Mouse (Mus musculus): ENCODE results near the gene Tmem235. TPM values are rescaled to one million over a fixed set of nuclear protein-coding genes. Genes with fewer than 3 reads are reported as not detected.

Gene Tmem235
- total RNA-seq, 2 experiments from 2014 or later, result 0.19 TPM; not detected in 1

DNA sequence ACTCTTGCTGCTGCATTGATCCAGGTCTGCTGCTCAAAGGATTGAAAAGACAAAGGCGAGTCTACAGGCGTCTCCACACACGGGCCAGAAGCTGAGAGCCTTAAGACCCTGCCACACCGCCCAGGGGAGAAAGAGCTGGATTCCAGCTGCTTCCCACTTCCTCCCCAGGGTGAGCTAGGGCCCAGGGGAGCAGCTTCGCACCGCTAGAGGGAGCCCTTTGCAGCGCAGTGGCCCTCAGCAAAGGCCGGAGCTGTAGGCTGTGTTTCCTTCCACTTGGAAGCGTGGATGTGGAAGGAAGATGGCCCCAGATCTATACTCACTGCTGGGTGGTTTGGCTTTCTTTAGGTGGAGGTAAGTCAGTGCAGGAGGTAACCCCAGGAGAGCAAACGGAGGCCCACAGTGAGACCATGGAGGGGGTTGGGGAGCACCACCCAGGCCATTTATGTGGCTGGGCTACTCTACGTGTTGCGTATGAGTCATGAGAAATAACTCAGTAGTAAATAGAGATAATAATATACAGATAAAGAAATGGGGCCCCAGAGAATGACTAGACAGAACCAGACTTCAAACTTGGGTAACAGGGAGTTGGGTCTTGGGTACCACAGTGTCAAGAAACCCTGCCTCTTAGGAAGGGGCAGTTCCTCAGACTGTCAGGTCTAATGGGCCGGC lies 52.3 kb downstream of the Tmem235 start:
- intact Hi-C loops (cut with DNase I), result loop anchor here (1.0 to 2.0 kb wide), 2 partner anchors 57 to 108 kb away; partner anchors contain the start of gene Socs3
- Histone ChIP-seq H3K4me3 (no peak overlapping the region), H3K27ac (no peak overlapping the region)
- TF ChIP-seq CTCF (IDR thresholded peaks at IDR 0.05), result peak; percentile 95
- peak; percentile 66 to 80 for DNase-seq (ENCODE audit: extremely low spot score in 1 of 2, low spot score in 2 of 2)

- no peak overlapping the region for H3K27ac ChIP-seq
- DNase-seq (ENCODE audit: extremely low spot score in 1 of 2, low spot score in 2 of 2), result no peak
- H3K4me3 ChIP-seq, result no peak overlapping the region
- no peak for TF ChIP-seq CTCF (IDR thresholded peaks at IDR 0.05)
- intact Hi-C loops (cut with DNase I), result no loop called here
Observed at GRCm38 (mm10) chr11:117914531-117914930, 54.0 kb downstream of the Tmem235 start.

Other genes starting within 250 kb of the Tmem235 start
- 10 to 100 TPM; 58.5 to 62.9 TPM for gene Tnrc6c, start 206.5 kb upstream of the Tmem235 start, total RNA-seq (2021)
- 1 to 10 TPM in 1 of 2 experiments, under 1 TPM in 1; 0.88 to 1.3 TPM for gene Tmc8, start 78.7 kb upstream of the Tmem235 start, total RNA-seq (2021)
- gene Tmc6, start 78.6 kb upstream of the Tmem235 start, total RNA-seq (2021), result 1 to 10 TPM; 7.8 to 9.3 TPM
- gene 6030468B19Rik, start 63.1 kb upstream of the Tmem235 start, total RNA-seq (2021), result not detected
- gene Gm20708, start 51.1 kb upstream of the Tmem235 start, total RNA-seq (2021), result 1 to 10 TPM; 2.3 to 4.6 TPM
- gene Syngr2, start 51.1 kb upstream of the Tmem235 start, total RNA-seq (2021), result 10 to 100 TPM in 1 of 2 experiments, 1 to 10 TPM in 1; 8.7 to 11.1 TPM
- 1 to 10 TPM; 5.2 to 8.5 TPM for gene Afmid, start 34.8 kb upstream of the Tmem235 start, total RNA-seq (2021)
- 1 to 10 TPM in 1 of 2 experiments, under 1 TPM in 1; 0.81 to 1.0 TPM for gene Tk1, start 34.7 kb upstream of the Tmem235 start, total RNA-seq (2021)
- 1 to 10 TPM in 1 of 2 experiments, under 1 TPM in 1; 0.95 to 1.3 TPM for gene Birc5, start 11.5 kb upstream of the Tmem235 start, total RNA-seq (2021)
- gene Tha1, start 12.7 kb downstream of the Tmem235 start, total RNA-seq (2021), result 1 to 10 TPM; 4.7 to 5.4 TPM
- gene Socs3, start 109.3 kb downstream of the Tmem235 start, total RNA-seq (2021), result 1 to 10 TPM; 4.4 to 6.1 TPM
- gene Pgs1, start 125.5 kb downstream of the Tmem235 start, total RNA-seq (2021), result 10 to 100 TPM; 83.3 to 85.5 TPM

Measured in left cerebral cortex, adult 2 months (tissue).